Comparison of ENCODE assay signal across 20 mouse cellular contexts in the genomic region with DNA sequence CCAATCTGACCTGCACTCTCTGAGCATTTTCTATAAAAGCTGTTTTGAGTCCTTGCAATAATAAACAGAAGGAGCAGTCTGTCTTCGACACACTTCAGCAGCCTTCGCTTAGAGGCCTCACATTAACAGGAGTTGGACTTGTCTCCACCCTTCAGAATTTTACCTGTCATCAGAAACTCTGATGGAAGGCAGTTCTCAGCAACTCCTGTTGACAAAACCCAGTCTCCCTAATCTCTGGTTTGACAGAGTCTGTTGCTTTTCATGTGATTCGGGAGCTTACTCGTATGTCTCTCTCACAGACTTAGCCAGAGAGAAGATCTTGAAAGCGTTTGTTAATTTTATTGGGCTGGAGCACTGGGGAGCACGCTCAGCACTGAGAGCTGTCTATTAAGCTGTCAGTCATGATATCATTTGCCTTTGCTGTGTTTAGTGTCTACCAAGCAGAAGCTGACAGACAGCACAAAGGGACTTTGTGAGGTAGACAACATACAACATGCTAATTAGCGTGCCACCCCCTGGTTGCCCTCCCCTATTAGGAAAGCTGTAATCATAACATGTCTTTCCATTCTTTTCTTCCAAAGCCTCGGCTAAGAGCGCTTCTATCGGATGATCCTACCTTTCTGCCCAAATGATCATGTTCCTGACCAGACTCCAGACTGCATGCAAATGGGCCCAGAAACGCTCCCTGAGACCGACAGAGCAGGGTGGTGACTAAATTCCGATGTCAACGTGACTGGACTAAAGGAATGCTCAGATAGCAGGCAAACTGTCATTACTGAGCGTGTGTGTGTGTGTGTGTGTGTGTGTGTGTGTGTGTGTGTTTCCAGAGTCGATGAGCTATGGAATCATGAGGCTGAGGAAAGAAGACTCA.
DNase-seq lines count a peak whose midpoint lies in the region; ATAC-seq lines count a peak whose summit lies in the region.
"Had no signal": no experiment of that assay in that cellular context is flagged by ENCODE, and none has a peak within 500 bp of the region (broad histone marks: within the 10 kb centered on the region; RNA-seq: fewer than 3 reads in every experiment).

No protein-coding gene starts in this region.

- H3K4me3 ChIP-seq in forebrain, embryonic 11.5 days (ENCODE audit: low read depth, low read length), result no peak overlapping the region
- H3K4me3 ChIP-seq in forebrain, embryonic 10.5 days, result no peak overlapping the region
- no peak overlapping the region for H3K4me3 ChIP-seq in hindbrain, embryonic 10.5 days
- H3K4me3 ChIP-seq in hindbrain, embryonic 14.5 days (replicated peaks; ENCODE audit: low read length), result no peak overlapping the region
- H3K4me3 ChIP-seq: embryonic facial prominence, embryonic 13.5 days; layer of hippocampus, adult 2 months had no signal

- H3K9me3 ChIP-seq in forebrain, embryonic 11.5 days (ENCODE audit: control insufficient read depth, low read length), result no peaks in the 10 kb centered on the region
- no peaks in the 10 kb centered on the region for H3K9me3 ChIP-seq in forebrain, embryonic 10.5 days
- no peaks in the 10 kb centered on the region for H3K9me3 ChIP-seq in hindbrain, embryonic 10.5 days
- H3K9me3 ChIP-seq in hindbrain, embryonic 14.5 days (ENCODE audit: control insufficient read depth, low read length), result no peaks in the 10 kb centered on the region
- H3K9me3 ChIP-seq: embryonic facial prominence, embryonic 13.5 days had no signal

- H3K9ac ChIP-seq in forebrain, embryonic 11.5 days (ENCODE audit: low read length), result no peak overlapping the region
- H3K9ac ChIP-seq in hindbrain, embryonic 14.5 days, result no peak overlapping the region
- H3K9ac ChIP-seq: embryonic facial prominence, embryonic 13.5 days; liver, postnatal 0 days had no signal

- H3K27ac ChIP-seq in forebrain, embryonic 11.5 days (ENCODE audit: low read depth, low read length), result no peak overlapping the region
- no peak overlapping the region for H3K27ac ChIP-seq in forebrain, embryonic 10.5 days
- no peak overlapping the region for H3K27ac ChIP-seq in hindbrain, embryonic 10.5 days
- H3K27ac ChIP-seq in hindbrain, embryonic 14.5 days, result no peak overlapping the region
- H3K27ac ChIP-seq: embryonic facial prominence, embryonic 13.5 days; layer of hippocampus, adult 2 months had no signal

- no peaks in the 10 kb centered on the region for H3K4me1 ChIP-seq in forebrain, embryonic 11.5 days (replicated peaks; ENCODE audit: control insufficient read depth, insufficient read depth, low read length)
- peaks cover 14% of the 10 kb centered on the region for H3K4me1 ChIP-seq in forebrain, embryonic 10.5 days
- H3K4me1 ChIP-seq in hindbrain, embryonic 10.5 days (replicated peaks), result peaks cover 9% of the 10 kb centered on the region
- peaks cover 19% of the 10 kb centered on the region; the same call in 1 of the 2 replicates for H3K4me1 ChIP-seq in hindbrain, embryonic 14.5 days (replicated peaks; ENCODE audit: control insufficient read depth, insufficient read depth, low read length)
- H3K4me1 ChIP-seq: embryonic facial prominence, embryonic 13.5 days had no signal

- WGBS in forebrain, embryonic 11.5 days, result 59% methylated on average over 16 of the region's 16 CpGs
- WGBS in forebrain, embryonic 10.5 days, result 78% methylated on average over 16 of the region's 16 CpGs
- WGBS in hindbrain, embryonic 10.5 days, result 71% methylated on average over 16 of the region's 16 CpGs
- WGBS in hindbrain, embryonic 14.5 days, result 57% methylated on average over 16 of the region's 16 CpGs

- DNase-seq in forebrain, embryonic 11.5 days (ENCODE audit: low spot score), result no peak
- no peak for DNase-seq in forebrain, embryonic 10.5 days (ENCODE audit: extremely low spot score, low spot score)
- peak; percentile 6 for DNase-seq in hindbrain, embryonic 10.5 days (ENCODE audit: low spot score)
- DNase-seq in hindbrain, embryonic 14.5 days (ENCODE audit: low spot score), result no peak
- peak; percentile 2 for DNase-seq in retina, postnatal 1 day
- DNase-seq in retina, embryonic 14.5 days (ENCODE audit: low spot score), result no peak
- DNase-seq in yolk sac, embryonic 10.5 days (ENCODE audit: low spot score), result peak; percentile 50
- no peak for DNase-seq in kidney, adult 8-10 months
- DNase-seq: adrenal gland, adult 8-10 months; cerebellum, adult 11 months; cerebellum, postnatal 36 days; kidney, adult 11 months; kidney, postnatal 10 days; liver; liver, postnatal 0 days; lung, postnatal 14 days; right cerebral cortex, postnatal 14 days had no signal

- no peaks in the 10 kb centered on the region for H3K36me3 ChIP-seq in forebrain, embryonic 11.5 days (ENCODE audit: control insufficient read depth, insufficient read depth, low read length)
- no peaks in the 10 kb centered on the region for H3K36me3 ChIP-seq in forebrain, embryonic 10.5 days (replicated peaks)
- H3K36me3 ChIP-seq in hindbrain, embryonic 10.5 days, result no peaks in the 10 kb centered on the region
- H3K36me3 ChIP-seq in hindbrain, embryonic 14.5 days (replicated peaks; ENCODE audit: control insufficient read depth, insufficient read depth), result no peaks in the 10 kb centered on the region
- H3K36me3 ChIP-seq: embryonic facial prominence, embryonic 13.5 days had no signal

- H3K4me2 ChIP-seq in forebrain, embryonic 11.5 days (ENCODE audit: low read depth, low read length, severe bottlenecking), result no peak overlapping the region
- H3K4me2 ChIP-seq in hindbrain, embryonic 14.5 days (replicated peaks), result no peak overlapping the region
- H3K4me2 ChIP-seq: embryonic facial prominence, embryonic 13.5 days had no signal

- no peaks in the 10 kb centered on the region for H3K27me3 ChIP-seq in forebrain, embryonic 11.5 days (ENCODE audit: control insufficient read depth, insufficient read depth, low read length)
- no peaks in the 10 kb centered on the region for H3K27me3 ChIP-seq in forebrain, embryonic 10.5 days (ENCODE audit: poor library complexity, severe bottlenecking)
- H3K27me3 ChIP-seq in hindbrain, embryonic 10.5 days (ENCODE audit: insufficient read depth, poor library complexity, severe bottlenecking), result no peaks in the 10 kb centered on the region
- H3K27me3 ChIP-seq in hindbrain, embryonic 14.5 days (ENCODE audit: control insufficient read depth, insufficient read depth, low read length), result no peaks in the 10 kb centered on the region
- H3K27me3 ChIP-seq: CH12.LX; embryonic facial prominence, embryonic 13.5 days had no signal

- peak; percentile 69 for ATAC-seq in forebrain, embryonic 11.5 days (replicated peaks; ENCODE audit: low FRiP score)
- ATAC-seq in hindbrain, embryonic 14.5 days (ENCODE audit: low FRiP score), result no peak
- ATAC-seq: liver, postnatal 0 days had no signal

Comparison
In these comparisons a context has a peak if more than half of its experiments do, and no peak if none do; other contexts are left out.
1. DNase-seq: peak in hindbrain, embryonic 10.5 days (single experiment), retina, postnatal 1 day (single experiment) and yolk sac, embryonic 10.5 days (single experiment); none in forebrain, embryonic 11.5 days (single experiment), forebrain, embryonic 10.5 days (single experiment), hindbrain, embryonic 14.5 days (single experiment), retina, embryonic 14.5 days (single experiment) and kidney, adult 8-10 months (0 of 2).